Mouse (Mus musculus): ENCODE results near the gene Abcg3.
A peak's percentile ranks its signal among the peaks of the same experiment; 100 is the strongest.
"Not testable (repeated sequence)": the region's sequence is repeated elsewhere in the genome, so short reads cannot be mapped to it uniquely, and the experiment has no call there.

Abcg3 gene

GRCm38 (mm10) chr5:104982535-104982934 is at the start of gene Abcg3:
Gene Abcg3, minus strand, starts transcription at chr5:104982718.
- no peak for DNase-seq

GRCm38 (mm10) chr5:105012551-105012950 is 30.0 kb upstream of the Abcg3 start:
- no peak for DNase-seq

GRCm38 (mm10) chr5:105011570-105011969 is 29.1 kb upstream of the Abcg3 start:
- no peak for DNase-seq

GRCm38 (mm10) chr5:105010376-105010775 is 27.9 kb upstream of the Abcg3 start:
- DNase-seq = no peak

- no peak for DNase-seq
Measured at GRCm38 (mm10) chr5:104989411-104989810, 6.9 kb upstream of the Abcg3 start.

GRCm38 (mm10) chr5:104988000-104988399 is 5.5 kb upstream of the Abcg3 start:
- DNase-seq = no peak

- DNase-seq = peak; percentile 2
Measured at GRCm38 (mm10) chr5:104986706-104987105, 4.2 kb upstream of the Abcg3 start.

- peak; percentile 3 for DNase-seq
Measured at GRCm38 (mm10) chr5:104979040-104979513, 3.4 kb downstream of the Abcg3 start.

GRCm38 (mm10) chr5:104958141-104958793 is 24.3 kb downstream of the Abcg3 start:
- DNase-seq = peak; percentile 22

GRCm38 (mm10) chr5:104955208-104955607 is 27.3 kb downstream of the Abcg3 start:
- DNase-seq = no peak

- no peak for DNase-seq
Measured at GRCm38 (mm10) chr5:104946951-104947350, 35.6 kb downstream of the Abcg3 start.

GRCm38 (mm10) chr5:104934148-104934547 is 48.4 kb downstream of the Abcg3 start:
- DNase-seq = no peak

GRCm38 (mm10) chr5:104906556-104906955 is 76.0 kb downstream of the Abcg3 start:
- DNase-seq = not testable (repeated sequence)

Data from layer of hippocampus, adult 9-11 months (tissue).